Mouse (Mus musculus) hindbrain, embryonic 12.5 days (tissue): ENCODE results near the gene Atxn3. TPM values are rescaled to one million over a fixed set of nuclear protein-coding genes. Genes with fewer than 3 reads are reported as not detected.

Experiments used
- ATAC-seq: fragments of 200-750 bp; cut with Nextera tagmentation; 2 replicates; pipeline ENCODE4 v1.8.0; 2017; ENCODE audit warnings: moderate TSS enrichment; ENCODE audit not compliant: low FRiP score
- H3K27ac ChIP-seq: fragments of 300-500 bp; sonication (generic); 2 replicates; pipeline ENCODE4 v1.5.1; 2016; ENCODE audit warnings: mild to moderate bottlenecking
- H3K27me3 ChIP-seq: fragments of 300-500 bp; sonication (generic); 2 replicates; pipeline ENCODE4 v1.6.1; 2016; ENCODE audit warnings: mild to moderate bottlenecking
- H3K36me3 ChIP-seq: fragments of 300-500 bp; sonication (generic); 2 replicates; pipeline ENCODE4 v1.6.1; 2016; ENCODE audit warnings: mild to moderate bottlenecking
- H3K4me1 ChIP-seq: fragments of 300-500 bp; sonication (generic); 2 replicates; pipeline ENCODE4 v1.6.1; 2016
- H3K4me2 ChIP-seq: fragments of 300-500 bp; sonication (generic); replicated peaks from 2 replicates; pipeline ENCODE4 v1.6.1; 2016; ENCODE audit warnings: mild to moderate bottlenecking
- H3K4me3 ChIP-seq: fragments of 300-500 bp; sonication (generic); 2 replicates; pipeline ENCODE4 v1.5.1; 2016; ENCODE audit warnings: mild to moderate bottlenecking
- H3K9ac ChIP-seq: fragments of 300-500 bp; sonication (generic); 2 replicates; pipeline ENCODE4 v1.6.1; 2016; ENCODE audit warnings: mild to moderate bottlenecking, moderate library complexity
- H3K9me3 ChIP-seq: fragments of 300-500 bp; sonication (generic); replicated peaks from 2 replicates; pipeline ENCODE4 v1.6.1; 2016; ENCODE audit warnings: mild to moderate bottlenecking
- WGBS: fragments of 180-500 bp; shearing (Covaris S2); methylation state at CpG from one replicate; pipeline ENCODE4 v1.1.7; 2016; 5-methylcytosine and 5-hydroxymethylcytosine counted together
- polyA plus RNA-seq: library from polyadenylated mRNA; unstranded; fragments of >200 nt; fragmentation: Nextera tagmentation; extraction: Ambion mirVana; gene quantifications from 2 replicates; pipeline ENCODE4 v1.2.1, GENCODE M21; 2016

Atxn3 gene
- polyA plus RNA-seq, 1 experiment from 2014 or later, result 16.2 TPM

DNA sequence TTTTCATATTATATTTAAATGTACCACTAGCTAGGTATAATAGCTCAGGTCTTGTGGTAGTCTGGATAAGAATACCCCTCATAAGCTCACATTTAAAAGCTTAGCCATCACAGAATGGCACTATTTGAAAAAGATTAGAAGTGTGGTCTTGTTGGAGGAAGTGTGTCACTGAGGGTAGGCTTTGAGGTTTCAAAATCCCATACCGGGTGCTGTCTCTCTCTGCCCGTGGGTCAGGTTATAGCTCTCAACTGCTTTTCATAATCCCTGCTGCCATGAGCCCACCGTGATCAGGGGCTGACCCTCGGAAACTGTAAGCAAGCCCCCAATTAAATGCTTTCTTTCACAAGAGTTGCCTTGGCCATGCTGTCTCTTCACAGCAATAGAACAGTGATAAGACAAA is 53.1 kb downstream of the Atxn3 start:
- Histone ChIP-seq H3K9ac (no peak overlapping the region), H3K27ac (no peak overlapping the region), H3K9me3 (no peaks in the 10 kb centered on the region), H3K27me3 (no peaks in the 10 kb centered on the region), H3K4me2 (no peak overlapping the region), H3K4me1 (no peaks in the 10 kb centered on the region; the same call in 1 of the 2 replicates), H3K36me3 (peaks cover 17% of the 10 kb centered on the region), H3K4me3 (no peak overlapping the region)
- no peak for ATAC-seq
- WGBS, result 89% methylated on average over 4 of the region's 4 CpGs

DNA sequence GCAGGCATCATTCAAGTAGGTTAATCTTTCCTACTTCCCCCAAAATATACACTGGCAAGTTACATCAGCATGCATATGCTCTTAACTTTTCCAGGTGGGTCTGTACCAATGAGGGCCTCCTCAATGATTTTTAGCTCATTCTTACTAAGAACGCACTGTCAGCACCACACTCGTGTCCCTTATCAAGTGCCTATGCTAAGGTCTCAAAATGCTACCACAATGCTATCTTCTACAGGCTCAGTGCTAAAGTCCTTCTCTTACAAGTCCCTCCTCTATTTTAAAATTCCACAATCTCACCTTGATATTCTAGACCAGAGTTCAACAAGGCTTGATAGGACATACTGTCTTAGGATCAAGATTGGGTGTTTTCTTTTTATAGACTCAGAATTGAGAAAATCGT is 53.9 kb downstream of the Atxn3 start:
- peaks cover 17% of the 10 kb centered on the region for H3K36me3 ChIP-seq
- no peak for ATAC-seq
- 98% methylated on average over 3 of the region's 3 CpGs for WGBS
- no peak overlapping the region for H3K27ac ChIP-seq
- H3K4me1 ChIP-seq, result no peaks in the 10 kb centered on the region; the same call in 1 of the 2 replicates
- no peak overlapping the region for H3K4me2 ChIP-seq
- no peaks in the 10 kb centered on the region for H3K27me3 ChIP-seq
- no peaks in the 10 kb centered on the region for H3K9me3 ChIP-seq
- no peak overlapping the region for H3K4me3 ChIP-seq
- H3K9ac ChIP-seq, result no peak overlapping the region

DNA sequence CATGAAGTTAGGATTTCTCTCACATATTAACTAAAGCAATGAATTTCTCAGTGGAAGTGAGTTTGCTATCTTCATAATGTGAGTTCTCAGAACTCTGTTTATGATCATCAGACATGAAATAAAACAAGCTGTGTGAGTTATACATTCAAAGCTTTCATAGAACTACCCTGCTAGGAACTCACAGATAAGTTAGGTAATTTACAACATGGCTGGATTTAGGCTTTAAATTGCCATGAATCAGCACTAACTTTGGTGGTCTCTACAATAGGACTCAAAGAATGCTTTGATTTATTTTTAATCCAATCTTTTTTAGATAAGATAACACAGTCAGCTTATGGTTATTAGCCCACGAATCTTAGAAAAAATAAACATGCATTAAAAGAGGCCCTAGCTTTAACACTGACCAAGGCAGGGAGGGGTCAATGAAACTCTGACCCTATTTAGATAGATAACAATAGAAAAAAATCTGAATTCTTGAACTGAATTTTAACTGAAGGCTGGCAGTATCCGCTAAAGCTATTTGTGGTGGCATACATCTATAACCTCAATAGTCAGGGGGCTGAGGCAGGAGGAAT is 58.3 kb downstream of the Atxn3 start:
- no peaks in the 10 kb centered on the region for H3K4me1 ChIP-seq
- no peak for ATAC-seq
- no peak overlapping the region for H3K4me3 ChIP-seq
- no peaks in the 10 kb centered on the region for H3K9me3 ChIP-seq
- no peak overlapping the region for H3K4me2 ChIP-seq
- H3K27me3 ChIP-seq, result no peaks in the 10 kb centered on the region
- peaks cover 12% of the 10 kb centered on the region for H3K36me3 ChIP-seq
- no peak overlapping the region for H3K9ac ChIP-seq
- WGBS, result 94% methylated on average over 2 of the region's 2 CpGs
- H3K27ac ChIP-seq, result no peak overlapping the region

DNA sequence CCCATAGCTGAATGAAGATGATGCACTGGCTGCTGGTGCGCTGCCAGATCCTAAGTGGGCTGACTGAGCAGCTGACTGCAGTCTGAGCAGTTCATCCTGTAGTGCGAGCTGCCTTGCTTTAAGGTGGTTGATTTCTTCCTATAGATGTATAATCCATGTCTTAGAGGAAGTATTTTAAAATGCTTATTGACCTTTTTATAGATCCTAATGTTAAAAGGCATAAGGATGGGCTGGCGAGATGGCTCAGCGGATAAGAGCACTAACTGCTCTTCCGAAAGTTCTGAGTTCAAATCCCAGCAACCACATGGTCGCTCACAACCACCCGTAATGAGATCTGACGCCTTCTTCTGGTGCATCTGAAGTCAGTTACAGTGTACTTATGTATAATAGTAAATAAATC is 59.1 kb downstream of the Atxn3 start:
- Histone ChIP-seq H3K27me3 (no peaks in the 10 kb centered on the region), H3K36me3 (peaks cover 10% of the 10 kb centered on the region), H3K4me1 (no peaks in the 10 kb centered on the region), H3K9me3 (no peaks in the 10 kb centered on the region), H3K27ac (no peak overlapping the region), H3K4me3 (no peak overlapping the region), H3K9ac (no peak overlapping the region), H3K4me2 (no peak overlapping the region)
- 93% methylated on average over 8 of the region's 8 CpGs for WGBS
- no peak for ATAC-seq

DNA sequence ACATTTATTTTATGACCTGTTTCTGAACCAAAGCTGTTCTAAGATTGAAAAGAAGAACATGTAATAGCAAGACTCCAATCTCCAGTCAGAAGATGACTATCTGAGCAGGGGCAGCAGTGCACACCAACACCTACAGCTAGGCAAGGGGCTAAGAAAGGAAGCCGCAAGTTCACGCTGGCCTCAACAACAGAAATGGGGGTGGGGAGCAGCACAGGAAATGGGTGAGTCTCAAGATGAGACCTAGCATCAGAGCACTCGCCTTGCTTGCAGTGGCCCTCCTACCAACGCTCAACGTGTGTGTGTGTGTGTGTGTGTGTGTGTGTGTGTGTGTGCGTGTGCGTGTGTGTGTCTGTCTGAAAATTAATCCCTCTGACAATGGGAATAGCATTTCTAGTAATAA is 60.9 kb downstream of the Atxn3 start:
- WGBS, result 83% methylated on average over 7 of the region's 7 CpGs

DNA sequence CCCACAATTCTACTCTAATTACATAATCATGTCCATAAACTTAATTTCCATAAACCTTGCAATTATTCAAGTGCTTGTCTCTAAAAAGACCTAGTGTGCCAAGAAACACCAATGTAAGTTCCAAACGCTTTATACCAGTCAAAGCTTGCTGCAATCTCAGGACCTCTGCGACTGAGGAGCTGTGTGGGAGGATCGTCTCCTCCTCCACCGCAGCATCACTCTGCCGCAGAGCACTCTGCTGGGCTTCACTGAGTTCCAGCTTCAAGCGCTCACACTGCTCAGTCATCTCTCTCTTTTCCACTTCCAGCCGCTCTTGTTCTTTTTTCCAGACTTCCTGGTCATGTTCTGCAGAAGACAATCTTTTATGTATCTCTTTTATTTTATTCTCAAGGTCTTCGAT is 64.8 kb downstream of the Atxn3 start:
- no peak overlapping the region for H3K4me3 ChIP-seq
- 86% methylated on average over 8 of the region's 8 CpGs for WGBS
- H3K4me1 ChIP-seq, result no peaks in the 10 kb centered on the region
- no peak for ATAC-seq
- H3K9me3 ChIP-seq, result no peaks in the 10 kb centered on the region
- no peak overlapping the region for H3K9ac ChIP-seq
- no peak overlapping the region for H3K4me2 ChIP-seq
- H3K27me3 ChIP-seq, result no peaks in the 10 kb centered on the region
- peaks cover 38% of the 10 kb centered on the region for H3K36me3 ChIP-seq
- H3K27ac ChIP-seq, result no peak overlapping the region

More for the DNA sequence above, 60.9 kb downstream of the Atxn3 start:
- Histone ChIP-seq H3K27ac (no peak overlapping the region), H3K27me3 (no peaks in the 10 kb centered on the region), H3K4me3 (no peak overlapping the region), H3K9me3 (no peaks in the 10 kb centered on the region), H3K9ac (no peak overlapping the region), H3K4me2 (no peak overlapping the region), H3K4me1 (no peaks in the 10 kb centered on the region), H3K36me3 (peaks cover 19% of the 10 kb centered on the region)
- no peak for ATAC-seq

DNA sequence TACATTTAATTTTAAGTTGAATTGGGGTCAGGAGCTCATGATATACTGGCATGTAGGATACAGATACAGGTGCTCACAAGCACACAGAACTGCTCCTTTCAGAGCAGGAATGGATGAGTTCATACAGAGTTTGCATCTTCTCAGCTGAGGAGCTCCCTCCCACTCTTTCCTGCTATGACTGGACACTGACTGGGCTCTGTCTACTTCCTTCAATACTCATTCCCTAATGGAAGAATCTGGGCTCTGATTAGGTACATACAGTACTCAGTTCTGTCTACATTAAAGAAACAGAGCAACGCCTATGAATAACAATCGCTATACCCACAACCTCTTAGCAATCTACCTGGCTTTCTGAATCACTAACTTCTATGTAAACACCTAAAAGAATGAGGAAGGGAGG is 65.2 kb downstream of the Atxn3 start:
- no peak overlapping the region for H3K9ac ChIP-seq
- no peaks in the 10 kb centered on the region for H3K4me1 ChIP-seq
- H3K27me3 ChIP-seq, result no peaks in the 10 kb centered on the region
- H3K4me3 ChIP-seq, result no peak overlapping the region
- no peaks in the 10 kb centered on the region for H3K9me3 ChIP-seq
- peaks cover 40% of the 10 kb centered on the region for H3K36me3 ChIP-seq
- ATAC-seq, result no peak
- WGBS, result 91% methylated on average over 2 of the region's 2 CpGs
- no peak overlapping the region for H3K4me2 ChIP-seq
- no peak overlapping the region for H3K27ac ChIP-seq

DNA sequence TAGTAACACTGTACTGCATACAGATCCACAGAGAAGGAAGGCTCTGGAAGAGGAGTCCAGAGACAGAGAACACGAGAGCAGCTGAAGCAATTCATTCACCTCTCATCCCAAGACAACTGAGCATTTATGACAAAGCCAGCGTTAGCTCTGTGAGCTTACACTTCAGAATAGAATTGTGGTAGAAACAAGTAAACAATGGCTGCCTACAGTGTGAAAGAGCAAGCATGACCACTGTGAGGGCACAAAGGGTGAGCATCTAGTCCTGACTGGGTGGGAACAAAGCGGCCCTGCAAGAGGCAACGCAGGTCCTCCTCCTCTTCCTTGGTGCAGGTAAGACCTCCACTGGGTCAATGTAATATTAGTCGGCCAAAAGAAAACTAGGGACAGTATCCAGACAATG is 67.0 kb downstream of the Atxn3 start:
- 79% methylated on average over 5 of the region's 5 CpGs for WGBS
- no peaks in the 10 kb centered on the region for H3K4me1 ChIP-seq

DNA sequence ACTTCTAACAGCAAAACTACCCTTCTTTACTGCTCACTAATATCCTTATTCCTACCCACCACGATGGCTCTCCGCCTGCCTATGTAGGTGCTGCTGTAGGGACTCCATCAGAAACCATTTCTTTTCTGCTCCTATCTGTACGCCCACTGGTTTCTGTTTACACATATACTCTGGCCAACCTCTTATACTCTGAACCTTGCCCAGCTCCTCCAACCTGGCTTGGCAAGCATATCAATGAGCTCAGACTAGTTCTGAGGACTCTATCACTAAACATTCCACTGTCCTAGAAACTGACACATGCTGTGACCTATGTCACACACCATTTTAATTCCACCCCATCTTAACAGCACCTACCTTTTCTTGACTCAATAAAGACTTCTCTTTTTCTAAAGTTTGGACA is 68.7 kb downstream of the Atxn3 start:
- Histone ChIP-seq H3K4me3 (no peak overlapping the region), H3K36me3 (peaks cover 65% of the 10 kb centered on the region), H3K4me1 (no peaks in the 10 kb centered on the region), H3K27me3 (no peaks in the 10 kb centered on the region), H3K9ac (no peak overlapping the region), H3K9me3 (no peaks in the 10 kb centered on the region), H3K4me2 (no peak overlapping the region), H3K27ac (no peak overlapping the region)
- 95% methylated on average over 3 of the region's 3 CpGs for WGBS
- ATAC-seq, result no peak

More for the DNA sequence above, 67.0 kb downstream of the Atxn3 start:
- no peak for ATAC-seq
- Histone ChIP-seq H3K27ac (no peak overlapping the region), H3K4me2 (no peak overlapping the region), H3K4me3 (no peak overlapping the region), H3K9me3 (no peaks in the 10 kb centered on the region), H3K9ac (no peak overlapping the region), H3K27me3 (no peaks in the 10 kb centered on the region), H3K36me3 (peaks cover 50% of the 10 kb centered on the region)

DNA sequence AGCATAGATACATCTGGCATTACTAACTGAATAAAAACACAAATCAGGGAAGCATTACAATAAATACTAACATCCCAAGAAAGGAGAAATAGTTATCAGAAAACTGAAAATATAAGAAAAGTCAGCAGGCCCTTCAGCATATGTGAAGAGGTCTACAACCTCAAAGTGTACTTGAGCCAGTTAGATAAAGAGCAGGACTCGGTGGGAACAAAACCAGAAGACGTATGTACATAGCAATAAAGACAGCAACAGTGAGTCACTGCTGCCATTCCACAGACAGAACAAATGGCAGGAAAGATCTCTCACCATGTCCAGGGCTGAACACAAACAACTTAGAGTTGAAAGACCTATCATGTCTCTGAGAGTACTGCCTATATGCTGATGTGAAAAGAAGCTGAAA is 69.7 kb downstream of the Atxn3 start:
- no peaks in the 10 kb centered on the region for H3K27me3 ChIP-seq
- no peaks in the 10 kb centered on the region for H3K4me1 ChIP-seq
- H3K27ac ChIP-seq, result no peak overlapping the region
- no peaks in the 10 kb centered on the region for H3K9me3 ChIP-seq
- WGBS, result 89% methylated on average over 2 of the region's 2 CpGs
- no peak overlapping the region for H3K9ac ChIP-seq
- no peak overlapping the region for H3K4me2 ChIP-seq
- ATAC-seq, result no peak
- no peak overlapping the region for H3K4me3 ChIP-seq
- peaks cover 73% of the 10 kb centered on the region for H3K36me3 ChIP-seq

DNA sequence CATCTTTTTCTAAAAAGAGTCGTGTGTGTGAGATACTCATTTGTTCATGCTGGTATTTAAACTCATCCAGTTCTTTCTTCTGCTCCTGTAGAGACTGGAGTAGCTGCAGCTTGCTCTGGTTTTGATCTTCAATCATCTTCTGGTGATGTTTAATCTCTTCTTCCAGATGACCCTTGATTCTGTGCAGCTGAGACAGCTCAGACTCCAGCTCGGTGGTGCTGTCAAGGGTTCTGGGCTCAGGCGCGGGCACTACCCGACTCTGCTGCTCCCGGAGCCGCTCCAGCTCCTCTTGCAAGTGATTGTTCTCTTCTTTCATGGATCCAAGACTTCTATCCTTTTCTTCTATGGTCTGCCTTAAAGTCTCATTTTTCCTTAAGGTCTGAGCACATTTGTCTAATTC is 73.1 kb downstream of the Atxn3 start:
- Histone ChIP-seq H3K9me3 (no peaks in the 10 kb centered on the region), H3K4me2 (no peak overlapping the region), H3K27ac (no peak overlapping the region), H3K4me3 (no peak overlapping the region), H3K4me1 (no peaks in the 10 kb centered on the region), H3K36me3 (peaks cover 51% of the 10 kb centered on the region), H3K27me3 (no peaks in the 10 kb centered on the region), H3K9ac (no peak overlapping the region)
- WGBS, result 95% methylated on average over 7 of the region's 7 CpGs
- ATAC-seq, result no peak

DNA sequence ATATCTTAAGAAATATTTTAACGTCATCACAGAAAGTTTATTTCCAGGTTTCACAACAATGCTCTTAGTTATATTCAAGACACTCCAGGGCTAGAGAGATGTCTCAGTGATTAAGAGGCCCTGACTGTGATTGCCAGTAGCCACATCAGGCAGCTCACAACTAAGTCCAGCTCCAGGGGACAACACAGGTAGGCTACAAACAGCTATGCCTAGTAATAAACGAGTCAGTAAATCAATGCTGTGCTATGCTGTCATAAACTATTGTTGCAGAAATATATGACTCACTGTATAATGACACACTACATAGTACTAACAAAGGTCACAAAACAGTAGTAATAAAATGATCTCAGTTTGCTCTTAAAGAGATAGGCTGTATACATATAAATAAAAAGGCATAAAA is 81.7 kb downstream of the Atxn3 start:
- no peak for ATAC-seq
- H3K36me3 ChIP-seq, result peaks cover 27% of the 10 kb centered on the region
- H3K4me3 ChIP-seq, result no peak overlapping the region
- H3K9me3 ChIP-seq, result no peaks in the 10 kb centered on the region
- WGBS, result 91% methylated on average over 2 of the region's 2 CpGs
- no peaks in the 10 kb centered on the region for H3K4me1 ChIP-seq
- H3K27me3 ChIP-seq, result no peaks in the 10 kb centered on the region
- no peak overlapping the region for H3K4me2 ChIP-seq
- no peak overlapping the region for H3K27ac ChIP-seq
- H3K9ac ChIP-seq, result no peak overlapping the region

DNA sequence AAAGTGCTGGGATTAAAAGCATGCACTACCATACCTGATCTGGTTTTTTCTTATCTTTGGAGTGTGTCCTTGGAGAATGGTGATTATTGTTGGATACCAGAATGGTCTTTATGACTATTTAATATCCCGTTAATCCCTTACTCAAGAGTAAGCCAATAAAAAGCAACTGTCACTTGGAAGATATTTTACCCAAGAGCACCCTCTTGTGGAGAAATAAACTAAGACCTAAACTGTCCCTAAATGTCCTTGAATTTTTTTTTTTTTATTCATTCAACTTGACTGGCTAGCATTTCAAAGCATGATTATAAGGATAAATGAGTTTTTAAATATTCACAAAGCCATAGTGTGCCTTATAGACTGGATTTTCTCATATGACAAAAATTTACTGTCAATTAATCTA is 82.9 kb downstream of the Atxn3 start:
- 76% methylated on average over 1 of the region's 1 CpGs for WGBS
- no peaks in the 10 kb centered on the region for H3K27me3 ChIP-seq
- no peak overlapping the region for H3K4me3 ChIP-seq
- H3K36me3 ChIP-seq, result peaks cover 27% of the 10 kb centered on the region
- no peak overlapping the region for H3K27ac ChIP-seq
- no peak for ATAC-seq
- no peaks in the 10 kb centered on the region for H3K4me1 ChIP-seq
- H3K4me2 ChIP-seq, result no peak overlapping the region
- no peak overlapping the region for H3K9ac ChIP-seq
- no peaks in the 10 kb centered on the region for H3K9me3 ChIP-seq
